Mouse (Mus musculus): ENCODE data around the gene Rab27a. TPM values are rescaled to one million over a fixed set of nuclear protein-coding genes. Genes with fewer than 3 reads are reported as not detected.
A peak's percentile ranks its signal among the peaks of the same experiment; 100 is the strongest.

Rab27a gene
- polyA plus RNA-seq, 1 experiment from 2014 or later: 1.2 TPM

DNA sequence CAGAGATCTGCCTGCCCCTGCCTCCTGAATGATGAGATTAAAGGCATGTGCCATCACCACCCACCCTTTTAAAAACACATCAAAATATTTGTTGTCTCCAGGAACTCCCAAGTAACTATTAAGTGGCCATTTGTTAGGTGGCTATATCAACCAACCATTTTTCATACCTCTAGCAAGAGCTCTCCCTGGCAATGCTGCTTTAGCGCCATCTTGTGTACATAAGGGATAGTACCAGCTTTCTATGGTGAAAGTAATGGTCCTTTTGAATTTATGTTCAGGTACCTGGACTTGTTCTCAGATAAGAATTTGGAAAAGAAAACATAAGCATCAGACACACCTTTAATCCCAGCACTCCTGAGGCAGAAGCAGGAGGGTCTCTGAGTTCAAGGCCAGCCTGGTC lies 47.1 kb downstream of the Rab27a start:
- Histone ChIP-seq H3K4me2 (replicated peaks; ENCODE audit: low read depth, low read length) (no peak overlapping the region), H3K27ac (ENCODE audit: low read depth, low read length) (no peak overlapping the region), H3K36me3 (ENCODE audit: control insufficient read depth, insufficient read depth, low read length) (no peaks in the 10 kb centered on the region), H3K9ac (ENCODE audit: low read depth, low read length) (no peak overlapping the region), H3K4me3 (ENCODE audit: low read length) (no peak overlapping the region), H3K27me3 (ENCODE audit: control insufficient read depth, insufficient read depth, low read length) (no peaks in the 10 kb centered on the region), H3K9me3 (ENCODE audit: control insufficient read depth, low read length) (no peaks in the 10 kb centered on the region), H3K4me1 (ENCODE audit: control insufficient read depth, insufficient read depth, low read length) (no peaks in the 10 kb centered on the region)
- ATAC-seq (ENCODE audit: low FRiP score, low TSS enrichment): no peak; the same call in 1 of the 2 replicates
- 0% methylated on average over 1 of the region's 1 CpGs for WGBS

GRCm38 (mm10) chr9:73094580-73094979 lies 49.9 kb downstream of the Rab27a start:
- ATAC-seq (ENCODE audit: low FRiP score, low TSS enrichment): peak; percentile 63; the same call in 1 of the 2 replicates
- Histone ChIP-seq H3K9me3 (ENCODE audit: control insufficient read depth, low read length) (no peaks in the 10 kb centered on the region), H3K36me3 (ENCODE audit: control insufficient read depth, insufficient read depth, low read length) (no peaks in the 10 kb centered on the region), H3K4me3 (ENCODE audit: low read length) (no peak overlapping the region), H3K27ac (ENCODE audit: low read depth, low read length) (no peak overlapping the region), H3K9ac (ENCODE audit: low read depth, low read length) (no peak overlapping the region), H3K4me1 (ENCODE audit: control insufficient read depth, insufficient read depth, low read length) (no peaks in the 10 kb centered on the region), H3K27me3 (ENCODE audit: control insufficient read depth, insufficient read depth, low read length) (no peaks in the 10 kb centered on the region), H3K4me2 (replicated peaks; ENCODE audit: low read depth, low read length) (no peak overlapping the region)
- 40% methylated on average over 17 of the region's 17 CpGs for WGBS

- H3K9ac ChIP-seq (ENCODE audit: low read depth, low read length): no peak overlapping the region
- H3K36me3 ChIP-seq (ENCODE audit: control insufficient read depth, insufficient read depth, low read length): no peaks in the 10 kb centered on the region
- WGBS: 75% methylated on average over 2 of the region's 2 CpGs
- no peak overlapping the region for H3K4me2 ChIP-seq (replicated peaks; ENCODE audit: low read depth, low read length)
- no peaks in the 10 kb centered on the region for H3K9me3 ChIP-seq (ENCODE audit: control insufficient read depth, low read length)
- no peak for ATAC-seq (ENCODE audit: low FRiP score, low TSS enrichment)
- no peak overlapping the region for H3K4me3 ChIP-seq (ENCODE audit: low read length)
- H3K27ac ChIP-seq (ENCODE audit: low read depth, low read length): no peak overlapping the region
- H3K27me3 ChIP-seq (ENCODE audit: control insufficient read depth, insufficient read depth, low read length): peaks cover 3% of the 10 kb centered on the region; the same call in 1 of the 2 replicates
- H3K4me1 ChIP-seq (ENCODE audit: control insufficient read depth, insufficient read depth, low read length): no peaks in the 10 kb centered on the region
Measured at GRCm38 (mm10) chr9:73097898-73098297, 53.2 kb downstream of the Rab27a start.

DNA sequence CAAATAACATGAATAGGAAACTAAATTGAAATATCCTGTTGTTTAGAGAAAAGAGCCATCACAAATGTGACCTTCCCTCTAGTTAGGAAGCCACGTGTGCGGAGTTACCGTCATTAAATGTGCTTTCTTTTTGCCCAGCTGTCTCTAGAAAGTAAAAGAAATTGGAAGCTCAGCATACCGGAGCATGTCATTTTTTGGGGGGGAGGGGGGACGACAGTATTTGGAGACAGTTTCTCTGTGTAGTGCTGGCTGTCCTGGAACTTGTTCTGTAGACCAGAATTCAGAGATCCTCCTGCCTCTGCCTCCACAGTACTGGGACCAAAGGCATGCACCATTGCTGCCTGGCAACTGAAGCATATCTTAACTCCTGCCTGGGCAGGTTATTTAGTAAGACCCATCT lies 56.9 kb downstream of the Rab27a start, which contains the start of gene Khdc3:
Khdc3 (plus strand) TSS at position 301 of the 400 bp plus-strand sequence.
- no peaks in the 10 kb centered on the region for H3K36me3 ChIP-seq (ENCODE audit: control insufficient read depth, insufficient read depth, low read length)
- ATAC-seq (ENCODE audit: low FRiP score, low TSS enrichment): no peak
- H3K9ac ChIP-seq (ENCODE audit: low read depth, low read length): no peak within 1 kb of the TSS
- H3K4me3 ChIP-seq (ENCODE audit: low read length): no peak within 1 kb of the TSS
- no peak within 1 kb of the TSS for H3K4me2 ChIP-seq (replicated peaks; ENCODE audit: low read depth, low read length)
- H3K9me3 ChIP-seq (ENCODE audit: control insufficient read depth, low read length): no peaks in the 10 kb centered on the region
- peaks cover 15% of the 10 kb centered on the region for H3K27me3 ChIP-seq (ENCODE audit: control insufficient read depth, insufficient read depth, low read length)
- H3K4me1 ChIP-seq (ENCODE audit: control insufficient read depth, insufficient read depth, low read length): peaks cover 5% of the 10 kb centered on the region; the same call in 1 of the 2 replicates
- 91% methylated on average over 5 of the region's 5 CpGs for WGBS
- H3K27ac ChIP-seq (ENCODE audit: low read depth, low read length): no peak within 1 kb of the TSS

DNA sequence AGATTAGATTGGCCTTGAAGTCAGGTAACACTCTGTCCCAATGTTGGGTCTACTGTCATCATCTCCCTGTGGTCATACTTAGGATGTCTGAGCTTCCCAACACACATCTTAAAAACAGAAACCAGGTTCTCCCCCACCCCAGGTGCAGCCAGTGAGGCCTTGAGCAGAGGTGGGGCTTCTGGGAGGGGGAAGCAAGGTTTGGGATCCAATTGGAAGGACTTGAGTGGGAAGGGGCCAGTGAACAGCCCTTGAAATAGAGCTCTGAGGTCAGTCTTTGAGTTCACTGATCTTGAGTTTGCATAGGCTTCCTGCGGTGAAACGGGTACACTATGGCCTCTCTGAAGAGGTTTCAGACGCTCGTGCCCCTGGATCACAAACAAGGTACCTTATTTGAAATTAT lies 57.5 kb downstream of the Rab27a start, which contains the start of gene Gm20509:
Gm20509 (plus strand) TSS at position 290 of the 400 bp plus-strand sequence.
- 95% methylated on average over 4 of the region's 4 CpGs for WGBS
- Histone ChIP-seq H3K4me2 (replicated peaks; ENCODE audit: low read depth, low read length) (peak within 1 kb of the TSS; percentile 93), H3K27me3 (ENCODE audit: control insufficient read depth, insufficient read depth, low read length) (peaks cover 15% of the 10 kb centered on the region), H3K27ac (ENCODE audit: low read depth, low read length) (no peak within 1 kb of the TSS), H3K36me3 (ENCODE audit: control insufficient read depth, insufficient read depth, low read length) (no peaks in the 10 kb centered on the region), H3K4me1 (ENCODE audit: control insufficient read depth, insufficient read depth, low read length) (peaks cover 5% of the 10 kb centered on the region; the same call in 1 of the 2 replicates), H3K9ac (ENCODE audit: low read depth, low read length) (peak within 1 kb of the TSS; percentile 59), H3K4me3 (ENCODE audit: low read length) (peak within 1 kb of the TSS; percentile 45), H3K9me3 (ENCODE audit: control insufficient read depth, low read length) (no peaks in the 10 kb centered on the region)
- ATAC-seq (ENCODE audit: low FRiP score, low TSS enrichment): no peak

GRCm38 (mm10) chr9:73103159-73103879 lies 58.7 kb downstream of the Rab27a start:
- no peaks in the 10 kb centered on the region for H3K36me3 ChIP-seq (ENCODE audit: control insufficient read depth, insufficient read depth, low read length)
- peak overlapping the region; percentile 93 for H3K4me2 ChIP-seq (replicated peaks; ENCODE audit: low read depth, low read length)
- H3K9ac ChIP-seq (ENCODE audit: low read depth, low read length): peak overlapping the region; percentile 59
- H3K4me3 ChIP-seq (ENCODE audit: low read length): peak overlapping the region; percentile 45
- no peak overlapping the region for H3K27ac ChIP-seq (ENCODE audit: low read depth, low read length)
- no peaks in the 10 kb centered on the region for H3K9me3 ChIP-seq (ENCODE audit: control insufficient read depth, low read length)
- 4% methylated on average over 55 of the region's 60 CpGs for WGBS
- H3K4me1 ChIP-seq (ENCODE audit: control insufficient read depth, insufficient read depth, low read length): peaks cover 5% of the 10 kb centered on the region; the same call in 1 of the 2 replicates
- peak; percentile 58 for ATAC-seq (ENCODE audit: low FRiP score, low TSS enrichment)
- peaks cover 18% of the 10 kb centered on the region for H3K27me3 ChIP-seq (ENCODE audit: control insufficient read depth, insufficient read depth, low read length)

- Histone ChIP-seq H3K27ac (ENCODE audit: low read depth, low read length) (no peak overlapping the region), H3K9me3 (ENCODE audit: control insufficient read depth, low read length) (no peaks in the 10 kb centered on the region), H3K9ac (ENCODE audit: low read depth, low read length) (0 out of 2 replicates have a peak overlapping the region, but pooled peaks have one; percentile 59), H3K4me1 (ENCODE audit: control insufficient read depth, insufficient read depth, low read length) (peaks cover 5% of the 10 kb centered on the region; the same call in 1 of the 2 replicates), H3K4me3 (ENCODE audit: low read length) (peak overlapping the region; percentile 45), H3K27me3 (ENCODE audit: control insufficient read depth, insufficient read depth, low read length) (peaks cover 18% of the 10 kb centered on the region), H3K36me3 (ENCODE audit: control insufficient read depth, insufficient read depth, low read length) (no peaks in the 10 kb centered on the region), H3K4me2 (replicated peaks; ENCODE audit: low read depth, low read length) (peak overlapping the region; percentile 93)
- 35% methylated on average over 5 of the region's 5 CpGs for WGBS
- ATAC-seq (ENCODE audit: low FRiP score, low TSS enrichment): peak; percentile 55
Measured at GRCm38 (mm10) chr9:73103880-73104198, 59.2 kb downstream of the Rab27a start.

- H3K4me2 ChIP-seq (replicated peaks; ENCODE audit: low read depth, low read length): no peak overlapping the region
- H3K4me1 ChIP-seq (ENCODE audit: control insufficient read depth, insufficient read depth, low read length): peaks cover 5% of the 10 kb centered on the region; the same call in 1 of the 2 replicates
- no peak overlapping the region for H3K9ac ChIP-seq (ENCODE audit: low read depth, low read length)
- no peaks in the 10 kb centered on the region for H3K36me3 ChIP-seq (ENCODE audit: control insufficient read depth, insufficient read depth, low read length)
- 62% methylated on average over 1 of the region's 1 CpGs for WGBS
- no peaks in the 10 kb centered on the region for H3K9me3 ChIP-seq (ENCODE audit: control insufficient read depth, low read length)
- no peak for ATAC-seq (ENCODE audit: low FRiP score, low TSS enrichment)
- H3K27me3 ChIP-seq (ENCODE audit: control insufficient read depth, insufficient read depth, low read length): peaks cover 18% of the 10 kb centered on the region
- H3K27ac ChIP-seq (ENCODE audit: low read depth, low read length): no peak overlapping the region
- H3K4me3 ChIP-seq (ENCODE audit: low read length): no peak overlapping the region
Measured at GRCm38 (mm10) chr9:73105141-73105540, 60.5 kb downstream of the Rab27a start.

GRCm38 (mm10) chr9:73105771-73106170 lies 61.1 kb downstream of the Rab27a start:
- peaks cover 18% of the 10 kb centered on the region for H3K27me3 ChIP-seq (ENCODE audit: control insufficient read depth, insufficient read depth, low read length)
- ATAC-seq (ENCODE audit: low FRiP score, low TSS enrichment): no peak

More at GRCm38 (mm10) chr9:73105771-73106170, 61.1 kb downstream of the Rab27a start:
- H3K9ac ChIP-seq (ENCODE audit: low read depth, low read length): no peak overlapping the region
- no peaks in the 10 kb centered on the region for H3K9me3 ChIP-seq (ENCODE audit: control insufficient read depth, low read length)
- H3K4me3 ChIP-seq (ENCODE audit: low read length): no peak overlapping the region
- H3K27ac ChIP-seq (ENCODE audit: low read depth, low read length): no peak overlapping the region
- peaks cover 5% of the 10 kb centered on the region; the same call in 1 of the 2 replicates for H3K4me1 ChIP-seq (ENCODE audit: control insufficient read depth, insufficient read depth, low read length)
- no peaks in the 10 kb centered on the region for H3K36me3 ChIP-seq (ENCODE audit: control insufficient read depth, insufficient read depth, low read length)
- H3K4me2 ChIP-seq (replicated peaks; ENCODE audit: low read depth, low read length): no peak overlapping the region

Measured in kidney, embryonic 14.5 days (tissue).